Mouse (Mus musculus) lung, adult 2 months (tissue): ENCODE results near the gene Cd8a.

Experiments used
- CTCF ChIP-seq: fragments of 200-500 bp; IDR thresholded peaks from 2 replicates; pipeline ENCODE4 v1.5.1; 2011; ENCODE audit warnings: mild to moderate bottlenecking, low read length, control low read depth; ENCODE audit not compliant: insufficient read depth
- POLR2A ChIP-seq: fragments of 200-500 bp; IDR thresholded peaks from 2 replicates; pipeline ENCODE4 v1.6.1; 2011; ENCODE audit warnings: low read depth, mild to moderate bottlenecking, control low read depth, low read length, borderline replicate concordance; ENCODE audit errors: extremely low read depth

DNA sequence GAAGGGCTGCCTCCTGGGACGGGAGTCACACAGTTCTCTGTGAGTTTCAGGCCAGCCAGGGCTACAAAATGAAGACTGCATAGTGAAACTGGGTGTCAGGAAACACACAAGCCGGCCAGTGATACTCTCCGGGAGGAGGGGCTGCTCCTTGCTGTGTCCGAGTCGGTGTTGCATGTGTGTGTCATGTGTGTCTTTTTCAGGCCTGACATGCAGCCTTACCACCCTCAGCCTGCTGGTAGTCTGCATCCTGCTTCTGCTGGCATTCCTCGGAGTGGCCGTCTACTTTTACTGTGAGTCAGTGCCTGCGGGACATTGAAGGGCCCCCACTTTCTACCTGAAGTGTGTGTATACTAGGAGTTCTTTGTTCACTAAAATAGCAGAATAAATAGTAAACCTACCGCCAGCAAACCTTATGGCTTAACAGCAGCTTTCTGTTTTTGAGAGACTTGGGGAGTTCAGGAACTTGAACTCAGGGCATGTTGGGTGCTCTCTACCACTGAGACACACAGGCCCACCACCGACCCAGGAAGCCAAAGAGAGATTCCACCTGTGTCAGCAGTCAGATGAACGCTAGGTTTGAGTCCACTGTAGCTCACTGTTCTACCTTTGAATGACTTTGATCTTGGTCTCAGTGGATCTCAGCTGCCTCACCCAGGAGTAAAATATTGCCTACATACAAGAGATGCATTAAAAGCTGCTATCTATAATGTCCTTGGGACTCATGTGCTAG lies 40.8 kb upstream of the Cd8a start:
- no peak for TF ChIP-seq CTCF
- no peak for TF ChIP-seq POLR2A
